Mouse (Mus musculus) ZHBTc4 (cell line): ENCODE results near the gene Olfr1501.
"Not testable (repeated sequence)": the region's sequence is repeated elsewhere in the genome, so short reads cannot be mapped to it uniquely, and the experiment has no call there.

Experiments
- DNase-seq: peaks from one replicate; pipeline ENCODE4 v3.0.0-alpha.2; 2011; ENCODE audit warnings: low read depth, low spot score

The Olfr1501 gene

GRCm38 (mm10) chr19:13850592-13850991 is at the start of gene Olfr1501:
TSS of gene Olfr1501 (minus strand) at chr19:13850692.
- DNase-seq, result not testable (repeated sequence)

GRCm38 (mm10) chr19:13897828-13898227 is 47.3 kb upstream of the Olfr1501 start, which contains the start of gene Olfr1504:
TSS of gene Olfr1504 (minus strand) at chr19:13897928.
- no peak for DNase-seq

- DNase-seq, result no peak
Measured at GRCm38 (mm10) chr19:13861495-13861894, 11.0 kb upstream of the Olfr1501 start, which contains the start of gene Olfr1502. TSS of gene Olfr1502 (plus strand) at chr19:13861795.

- DNase-seq, result no peak
Measured at GRCm38 (mm10) chr19:13830388-13830787, 20.1 kb downstream of the Olfr1501 start, which contains the start of gene Olfr1500. TSS of gene Olfr1500 (minus strand) at chr19:13830488.

GRCm38 (mm10) chr19:13828447-13828846 is 22.0 kb downstream of the Olfr1501 start:
- DNase-seq, result no peak

- no peak for DNase-seq
Measured at GRCm38 (mm10) chr19:13820847-13821246, 29.6 kb downstream of the Olfr1501 start.

GRCm38 (mm10) chr19:13819347-13819746 is 31.1 kb downstream of the Olfr1501 start, which contains the start of gene Olfr1499:
TSS of gene Olfr1499 (minus strand) at chr19:13819447.
- DNase-seq, result no peak

- DNase-seq, result peak; percentile 54
Measured at GRCm38 (mm10) chr19:13818827-13819226, 31.7 kb downstream of the Olfr1501 start.

- DNase-seq, result peak; percentile 59
Measured at GRCm38 (mm10) chr19:13812823-13813222, 37.7 kb downstream of the Olfr1501 start.

- DNase-seq, result peak; percentile 89
Measured at GRCm38 (mm10) chr19:13805486-13805885, 45.0 kb downstream of the Olfr1501 start.

GRCm38 (mm10) chr19:13798102-13798501 is 52.4 kb downstream of the Olfr1501 start, which contains the start of gene Olfr1497:
TSS of gene Olfr1497 (minus strand) at chr19:13798202.
- DNase-seq, result no peak
